Mouse (Mus musculus) heart, adult 2 months (tissue): ENCODE measurements at regions not wholly inside any gene's neighbourhood (a gene's known extent, or its start where the extent isn't known, plus 50 kb on each side); places are given as distances from the start of the nearest gene placed in this dataset.

Experiments
- CTCF ChIP-seq: fragments of 200-600 bp; IDR thresholded peaks from 2 replicates; pipeline ENCODE4 v1.8.1; 2022; ENCODE audit warnings: antibody characterized with exemption, mild to moderate bottlenecking, moderate library complexity
- EP300 ChIP-seq: fragments of 200-500 bp; IDR thresholded peaks from 2 replicates; pipeline ENCODE4 v1.6.1; 2011; ENCODE audit warnings: low read depth, low read length, control low read depth; ENCODE audit not compliant: insufficient read depth

GRCm38 (mm10) chr5:106113186-106113585 lies 236.8 kb downstream of the Zfp326 start:
- no peak for TF ChIP-seq CTCF
- no peak for TF ChIP-seq EP300
